Mouse (Mus musculus) kidney, adult 18-20 months (tissue): ENCODE results near the gene Upk3a.
A peak's percentile ranks its signal among the peaks of the same experiment; 100 is the strongest.

Experiments used
- DNase-seq: peaks from one replicate; pipeline ENCODE4 v3.0.0; 2021

Upk3a gene

GRCm38 (mm10) chr15:85016951-85017664 lies at the start of gene Upk3a:
Upk3a (plus strand) TSS chr15:85017141.
- DNase-seq, result peak; percentile 51

- DNase-seq, result no peak
Observed at GRCm38 (mm10) chr15:84968534-84968933, 48.4 kb upstream of the Upk3a start.

GRCm38 (mm10) chr15:84972860-84973543 lies 43.9 kb upstream of the Upk3a start:
- peak; percentile 65 for DNase-seq

- DNase-seq, result no peak
Observed at GRCm38 (mm10) chr15:84973544-84973871, 43.4 kb upstream of the Upk3a start.

- DNase-seq, result peak; percentile 28
Observed at GRCm38 (mm10) chr15:84975729-84976128, 41.2 kb upstream of the Upk3a start.

- DNase-seq, result no peak
Observed at GRCm38 (mm10) chr15:84981609-84982313, 35.2 kb upstream of the Upk3a start.

GRCm38 (mm10) chr15:84982888-84983287 lies 34.1 kb upstream of the Upk3a start:
- DNase-seq, result no peak

GRCm38 (mm10) chr15:84983721-84984120 lies 33.2 kb upstream of the Upk3a start:
- DNase-seq, result no peak

- no peak for DNase-seq
Observed at GRCm38 (mm10) chr15:84985516-84986160, 31.3 kb upstream of the Upk3a start.

- DNase-seq, result no peak
Observed at GRCm38 (mm10) chr15:84986171-84987019, 30.5 kb upstream of the Upk3a start.

GRCm38 (mm10) chr15:84987020-84987815 lies 29.7 kb upstream of the Upk3a start:
- no peak for DNase-seq

GRCm38 (mm10) chr15:84987874-84988825 lies 28.8 kb upstream of the Upk3a start, which contains the start of gene 5031439G07Rik:
5031439G07Rik (minus strand) TSS chr15:84988551.
- DNase-seq, result peak; percentile 94

- no peak for DNase-seq
Observed at GRCm38 (mm10) chr15:84989098-84989497, 27.8 kb upstream of the Upk3a start.

- DNase-seq, result no peak
Observed at GRCm38 (mm10) chr15:84989771-84990170, 27.2 kb upstream of the Upk3a start.

- DNase-seq, result no peak
Observed at GRCm38 (mm10) chr15:84994498-84994897, 22.4 kb upstream of the Upk3a start.

- DNase-seq, result no peak
Observed at GRCm38 (mm10) chr15:84995041-84995440, 21.9 kb upstream of the Upk3a start.

- DNase-seq, result peak; percentile 60
Observed at GRCm38 (mm10) chr15:84995967-84996366, 21.0 kb upstream of the Upk3a start.

- no peak for DNase-seq
Observed at GRCm38 (mm10) chr15:84997768-84998454, 19.0 kb upstream of the Upk3a start.

- DNase-seq, result no peak
Observed at GRCm38 (mm10) chr15:84999911-85000310, 17.0 kb upstream of the Upk3a start.
